Mouse (Mus musculus): Measurements from ENCODE around the gene Gja1. TPM values are rescaled to one million over a fixed set of nuclear protein-coding genes. Genes with fewer than 3 reads are reported as not detected.

The Gja1 gene
- polyA plus RNA-seq, 1 experiment from 2014 or later = 54.3 TPM

- Histone ChIP-seq H3K36me3 (ENCODE audit: control insufficient read depth, insufficient read depth, low read length) (no peaks in the 10 kb centered on the region), H3K9ac (ENCODE audit: low read length) (no peak overlapping the region), H3K4me2 (ENCODE audit: low read length) (no peak overlapping the region), H3K9me3 (ENCODE audit: control insufficient read depth, low read length) (no peaks in the 10 kb centered on the region), H3K4me3 (ENCODE audit: low read depth, low read length) (no peak overlapping the region), H3K27me3 (replicated peaks; ENCODE audit: control insufficient read depth, insufficient read depth, low read length) (no peaks in the 10 kb centered on the region), H3K4me1 (replicated peaks; ENCODE audit: control insufficient read depth, insufficient read depth, low read length) (peaks cover 15% of the 10 kb centered on the region; the same call in 1 of the 2 replicates), H3K27ac (ENCODE audit: low read depth) (no peak overlapping the region)
- ATAC-seq (replicated peaks; ENCODE audit: low FRiP score, low TSS enrichment, low read depth) (no peak), DNase-seq (ENCODE audit: low spot score) (no peak)
- 77% methylated on average over 5 of the region's 5 CpGs for WGBS
Observed at GRCm38 (mm10) chr10:56429011-56429410, 51.9 kb downstream of the Gja1 start.

- H3K4me3 ChIP-seq (ENCODE audit: low read depth, low read length) = peak overlapping the region; percentile 18
- ATAC-seq (replicated peaks; ENCODE audit: low FRiP score, low TSS enrichment, low read depth) (peak; percentile 72), DNase-seq (ENCODE audit: low spot score) (peak; percentile 66)
- 4% methylated on average over 23 of the region's 23 CpGs for WGBS
- 0 out of 2 replicates have a peak overlapping the region, but pooled peaks have one; percentile 16 for H3K9ac ChIP-seq (ENCODE audit: low read length)
- H3K4me2 ChIP-seq (ENCODE audit: low read length) = peak overlapping the region; percentile 56
- no peak overlapping the region; the same call in 1 of the 2 replicates for H3K27ac ChIP-seq (ENCODE audit: low read depth)
- no peaks in the 10 kb centered on the region for H3K36me3 ChIP-seq (ENCODE audit: control insufficient read depth, insufficient read depth, low read length)
- H3K9me3 ChIP-seq (ENCODE audit: control insufficient read depth, low read length) = no peaks in the 10 kb centered on the region
- no peaks in the 10 kb centered on the region for H3K27me3 ChIP-seq (replicated peaks; ENCODE audit: control insufficient read depth, insufficient read depth, low read length)
- peaks cover 8% of the 10 kb centered on the region; the same call in 1 of the 2 replicates for H3K4me1 ChIP-seq (replicated peaks; ENCODE audit: control insufficient read depth, insufficient read depth, low read length)
Observed at GRCm38 (mm10) chr10:56431600-56432389, 54.7 kb downstream of the Gja1 start.

- peak overlapping the region; percentile 56 for H3K4me2 ChIP-seq (ENCODE audit: low read length)
- peaks cover 8% of the 10 kb centered on the region; the same call in 1 of the 2 replicates for H3K4me1 ChIP-seq (replicated peaks; ENCODE audit: control insufficient read depth, insufficient read depth, low read length)
- no peak overlapping the region for H3K9ac ChIP-seq (ENCODE audit: low read length)
- H3K27me3 ChIP-seq (replicated peaks; ENCODE audit: control insufficient read depth, insufficient read depth, low read length) = no peaks in the 10 kb centered on the region
- H3K9me3 ChIP-seq (ENCODE audit: control insufficient read depth, low read length) = no peaks in the 10 kb centered on the region
- no peak for ATAC-seq (replicated peaks; ENCODE audit: low FRiP score, low TSS enrichment, low read depth)
- no peaks in the 10 kb centered on the region for H3K36me3 ChIP-seq (ENCODE audit: control insufficient read depth, insufficient read depth, low read length)
- H3K27ac ChIP-seq (ENCODE audit: low read depth) = no peak overlapping the region; the same call in 1 of the 2 replicates
- 35% methylated on average over 6 of the region's 6 CpGs for WGBS
- no peak overlapping the region for H3K4me3 ChIP-seq (ENCODE audit: low read depth, low read length)
- no peak for DNase-seq (ENCODE audit: low spot score)
Observed at GRCm38 (mm10) chr10:56432390-56432709, 55.2 kb downstream of the Gja1 start.

- DNase-seq (ENCODE audit: low spot score) = no peak
- WGBS = 67% methylated on average over 11 of the region's 11 CpGs
Observed at GRCm38 (mm10) chr10:56437290-56437689, 60.2 kb downstream of the Gja1 start.

GRCm38 (mm10) chr10:56439638-56440037, 62.5 kb downstream of the Gja1 start:
- H3K9me3 ChIP-seq (ENCODE audit: control insufficient read depth, low read length) = no peaks in the 10 kb centered on the region
- DNase-seq (ENCODE audit: low spot score) = no peak
- H3K4me3 ChIP-seq (ENCODE audit: low read depth, low read length) = no peak overlapping the region
- 37% methylated on average over 4 of the region's 4 CpGs for WGBS
- no peaks in the 10 kb centered on the region for H3K36me3 ChIP-seq (ENCODE audit: control insufficient read depth, insufficient read depth, low read length)
- no peak overlapping the region for H3K9ac ChIP-seq (ENCODE audit: low read length)
- no peaks in the 10 kb centered on the region for H3K4me1 ChIP-seq (replicated peaks; ENCODE audit: control insufficient read depth, insufficient read depth, low read length)
- ATAC-seq (replicated peaks; ENCODE audit: low FRiP score, low TSS enrichment, low read depth) = no peak
- no peaks in the 10 kb centered on the region for H3K27me3 ChIP-seq (replicated peaks; ENCODE audit: control insufficient read depth, insufficient read depth, low read length)
- no peak overlapping the region for H3K27ac ChIP-seq (ENCODE audit: low read depth)
- H3K4me2 ChIP-seq (ENCODE audit: low read length) = no peak overlapping the region

More at GRCm38 (mm10) chr10:56437290-56437689, 60.2 kb downstream of the Gja1 start:
- no peak for ATAC-seq (replicated peaks; ENCODE audit: low FRiP score, low TSS enrichment, low read depth)
- Histone ChIP-seq H3K27me3 (replicated peaks; ENCODE audit: control insufficient read depth, insufficient read depth, low read length) (no peaks in the 10 kb centered on the region), H3K9ac (ENCODE audit: low read length) (no peak overlapping the region), H3K9me3 (ENCODE audit: control insufficient read depth, low read length) (no peaks in the 10 kb centered on the region), H3K4me2 (ENCODE audit: low read length) (no peak overlapping the region), H3K4me3 (ENCODE audit: low read depth, low read length) (no peak overlapping the region), H3K36me3 (ENCODE audit: control insufficient read depth, insufficient read depth, low read length) (no peaks in the 10 kb centered on the region), H3K4me1 (replicated peaks; ENCODE audit: control insufficient read depth, insufficient read depth, low read length) (peaks cover 3% of the 10 kb centered on the region; the same call in 1 of the 2 replicates), H3K27ac (ENCODE audit: low read depth) (no peak overlapping the region)

- no peak overlapping the region for H3K27ac ChIP-seq (ENCODE audit: low read depth)
- 58% methylated on average over 2 of the region's 2 CpGs for WGBS
- no peaks in the 10 kb centered on the region for H3K9me3 ChIP-seq (ENCODE audit: control insufficient read depth, low read length)
- no peak overlapping the region for H3K4me2 ChIP-seq (ENCODE audit: low read length)
- H3K4me1 ChIP-seq (replicated peaks; ENCODE audit: control insufficient read depth, insufficient read depth, low read length) = no peaks in the 10 kb centered on the region
- ATAC-seq (replicated peaks; ENCODE audit: low FRiP score, low TSS enrichment, low read depth) = no peak
- H3K27me3 ChIP-seq (replicated peaks; ENCODE audit: control insufficient read depth, insufficient read depth, low read length) = no peaks in the 10 kb centered on the region
- no peaks in the 10 kb centered on the region for H3K36me3 ChIP-seq (ENCODE audit: control insufficient read depth, insufficient read depth, low read length)
- no peak overlapping the region for H3K9ac ChIP-seq (ENCODE audit: low read length)
- H3K4me3 ChIP-seq (ENCODE audit: low read depth, low read length) = no peak overlapping the region
- DNase-seq (ENCODE audit: low spot score) = no peak
Observed at GRCm38 (mm10) chr10:56444457-56444856, 67.3 kb downstream of the Gja1 start.

GRCm38 (mm10) chr10:56449030-56449429, 71.9 kb downstream of the Gja1 start:
- Histone ChIP-seq H3K36me3 (ENCODE audit: control insufficient read depth, insufficient read depth, low read length) (no peaks in the 10 kb centered on the region), H3K4me1 (replicated peaks; ENCODE audit: control insufficient read depth, insufficient read depth, low read length) (no peaks in the 10 kb centered on the region), H3K9me3 (ENCODE audit: control insufficient read depth, low read length) (no peaks in the 10 kb centered on the region), H3K4me3 (ENCODE audit: low read depth, low read length) (no peak overlapping the region), H3K27me3 (replicated peaks; ENCODE audit: control insufficient read depth, insufficient read depth, low read length) (no peaks in the 10 kb centered on the region), H3K9ac (ENCODE audit: low read length) (no peak overlapping the region), H3K4me2 (ENCODE audit: low read length) (no peak overlapping the region), H3K27ac (ENCODE audit: low read depth) (no peak overlapping the region)
- DNase-seq (ENCODE audit: low spot score) = no peak
- WGBS = 72% methylated on average over 4 of the region's 4 CpGs
- no peak for ATAC-seq (replicated peaks; ENCODE audit: low FRiP score, low TSS enrichment, low read depth)

Data from intestine, embryonic 14.5 days (tissue).